Mouse (Mus musculus): ENCODE measurements around the gene Paqr7. TPM values are rescaled to one million over a fixed set of nuclear protein-coding genes. Genes with fewer than 3 reads are reported as not detected.

The Paqr7 gene
- polyA plus RNA-seq, 1 experiment from 2014 or later: 11.9 TPM

GRCm38 (mm10) chr4:134518541-134518940 is 22.0 kb downstream of the Paqr7 start:
- no peak overlapping the region for H3K4me3 ChIP-seq
- ATAC-seq (replicated peaks; ENCODE audit: insufficient number of reproducible peaks, insufficient read depth, low FRiP score, low read depth): no peak
- 92% methylated on average over 4 of the region's 4 CpGs for WGBS
- no peak overlapping the region for H3K27ac ChIP-seq
- peaks cover 5% of the 10 kb centered on the region; the same call in 1 of the 2 replicates for H3K36me3 ChIP-seq
- no peak overlapping the region for H3K4me2 ChIP-seq
- peaks cover 35% of the 10 kb centered on the region for H3K4me1 ChIP-seq (replicated peaks)
- H3K27me3 ChIP-seq: no peaks in the 10 kb centered on the region
- H3K9me3 ChIP-seq (replicated peaks): no peaks in the 10 kb centered on the region
- H3K9ac ChIP-seq: no peak overlapping the region

- H3K9ac ChIP-seq: no peak overlapping the region
- H3K27me3 ChIP-seq: no peaks in the 10 kb centered on the region
- peaks cover 31% of the 10 kb centered on the region for H3K4me1 ChIP-seq (replicated peaks)
- ATAC-seq (replicated peaks; ENCODE audit: insufficient number of reproducible peaks, insufficient read depth, low FRiP score, low read depth): no peak
- H3K4me3 ChIP-seq: no peak overlapping the region
- H3K4me2 ChIP-seq: no peak overlapping the region
- H3K36me3 ChIP-seq: peaks cover 11% of the 10 kb centered on the region
- no peaks in the 10 kb centered on the region for H3K9me3 ChIP-seq (replicated peaks)
- no peak overlapping the region for H3K27ac ChIP-seq
These were observed 22.8 kb downstream of the Paqr7 start for GRCm38 (mm10) chr4:134519281-134519680.

- H3K9ac ChIP-seq: no peak overlapping the region
- H3K4me2 ChIP-seq: no peak overlapping the region
- H3K4me3 ChIP-seq: no peak overlapping the region
- WGBS: 77% methylated on average over 4 of the region's 4 CpGs
- no peaks in the 10 kb centered on the region for H3K9me3 ChIP-seq (replicated peaks)
- 0 out of 2 replicates have a peak, but pooled peaks cover 1% of the 10 kb centered on the region for H3K4me1 ChIP-seq (replicated peaks)
- H3K27me3 ChIP-seq: no peaks in the 10 kb centered on the region
- no peak for ATAC-seq (replicated peaks; ENCODE audit: insufficient number of reproducible peaks, insufficient read depth, low FRiP score, low read depth)
- H3K27ac ChIP-seq: no peak overlapping the region
- peaks cover 49% of the 10 kb centered on the region for H3K36me3 ChIP-seq
These were observed 26.9 kb downstream of the Paqr7 start for GRCm38 (mm10) chr4:134523447-134523846.

GRCm38 (mm10) chr4:134525806-134526205 is 29.3 kb downstream of the Paqr7 start:
- Histone ChIP-seq H3K27ac (no peak overlapping the region), H3K4me3 (no peak overlapping the region), H3K9ac (no peak overlapping the region), H3K4me1 (replicated peaks) (no peaks in the 10 kb centered on the region), H3K36me3 (peaks cover 73% of the 10 kb centered on the region), H3K4me2 (no peak overlapping the region), H3K27me3 (no peaks in the 10 kb centered on the region), H3K9me3 (replicated peaks) (no peaks in the 10 kb centered on the region)
- WGBS: 81% methylated on average over 5 of the region's 5 CpGs
- ATAC-seq (replicated peaks; ENCODE audit: insufficient number of reproducible peaks, insufficient read depth, low FRiP score, low read depth): no peak

- no peaks in the 10 kb centered on the region for H3K27me3 ChIP-seq
- peaks cover 75% of the 10 kb centered on the region for H3K36me3 ChIP-seq
- ATAC-seq (replicated peaks; ENCODE audit: insufficient number of reproducible peaks, insufficient read depth, low FRiP score, low read depth): no peak
- H3K4me2 ChIP-seq: no peak overlapping the region
- 72% methylated on average over 5 of the region's 5 CpGs for WGBS
- H3K9ac ChIP-seq: no peak overlapping the region
- no peak overlapping the region for H3K4me3 ChIP-seq
- H3K27ac ChIP-seq: no peak overlapping the region
- H3K4me1 ChIP-seq (replicated peaks): no peaks in the 10 kb centered on the region
- H3K9me3 ChIP-seq (replicated peaks): no peaks in the 10 kb centered on the region
These were observed 29.7 kb downstream of the Paqr7 start for GRCm38 (mm10) chr4:134526220-134526619.

- H3K36me3 ChIP-seq: peaks cover 36% of the 10 kb centered on the region
- no peak overlapping the region for H3K9ac ChIP-seq
- H3K4me1 ChIP-seq (replicated peaks): peaks cover 30% of the 10 kb centered on the region
- no peak overlapping the region for H3K4me2 ChIP-seq
- no peak overlapping the region for H3K27ac ChIP-seq
- no peaks in the 10 kb centered on the region for H3K9me3 ChIP-seq (replicated peaks)
- H3K27me3 ChIP-seq: no peaks in the 10 kb centered on the region
- no peak overlapping the region for H3K4me3 ChIP-seq
- no peak for ATAC-seq (replicated peaks; ENCODE audit: insufficient number of reproducible peaks, insufficient read depth, low FRiP score, low read depth)
- 57% methylated on average over 4 of the region's 4 CpGs for WGBS
These were observed 36.4 kb downstream of the Paqr7 start for GRCm38 (mm10) chr4:134532928-134533327.

GRCm38 (mm10) chr4:134533421-134533820 is 36.9 kb downstream of the Paqr7 start:
- Histone ChIP-seq H3K27me3 (no peaks in the 10 kb centered on the region), H3K4me3 (peak overlapping the region; percentile 90; the same call in 1 of the 2 replicates), H3K36me3 (peaks cover 31% of the 10 kb centered on the region), H3K9ac (no peak overlapping the region), H3K4me1 (replicated peaks) (peaks cover 30% of the 10 kb centered on the region), H3K27ac (0 out of 2 replicates have a peak overlapping the region, but pooled peaks have one; percentile 94), H3K4me2 (peak overlapping the region; percentile 94), H3K9me3 (replicated peaks) (no peaks in the 10 kb centered on the region)
- ATAC-seq (replicated peaks; ENCODE audit: insufficient number of reproducible peaks, insufficient read depth, low FRiP score, low read depth): no peak
- WGBS: 76% methylated on average over 4 of the region's 4 CpGs

GRCm38 (mm10) chr4:134534124-134534886 is 37.8 kb downstream of the Paqr7 start:
- peak overlapping the region; percentile 85 for H3K9ac ChIP-seq
- peak overlapping the region; percentile 90 for H3K4me3 ChIP-seq
- H3K4me2 ChIP-seq: peak overlapping the region; percentile 94
- under 1% methylated on average over 57 of the region's 57 CpGs for WGBS
- H3K9me3 ChIP-seq (replicated peaks): no peaks in the 10 kb centered on the region
- peaks cover 25% of the 10 kb centered on the region for H3K36me3 ChIP-seq
- H3K27me3 ChIP-seq: no peaks in the 10 kb centered on the region
- H3K27ac ChIP-seq: peak overlapping the region; percentile 94
- ATAC-seq (replicated peaks; ENCODE audit: insufficient number of reproducible peaks, insufficient read depth, low FRiP score, low read depth): peak; percentile 2; the same call in 1 of the 2 replicates
- H3K4me1 ChIP-seq (replicated peaks): peaks cover 30% of the 10 kb centered on the region

- H3K9ac ChIP-seq: peak within 1 kb of the TSS; percentile 85
- H3K36me3 ChIP-seq: peaks cover 24% of the 10 kb centered on the region
- no peaks in the 10 kb centered on the region for H3K27me3 ChIP-seq
- no peaks in the 10 kb centered on the region for H3K9me3 ChIP-seq (replicated peaks)
- peak within 1 kb of the TSS; percentile 94 for H3K27ac ChIP-seq
- 1% methylated on average over 67 of the region's 71 CpGs for WGBS
- H3K4me3 ChIP-seq: peak within 1 kb of the TSS; percentile 90
- peak within 1 kb of the TSS; percentile 94 for H3K4me2 ChIP-seq
- peak; percentile 95 for ATAC-seq (replicated peaks; ENCODE audit: insufficient number of reproducible peaks, insufficient read depth, low FRiP score, low read depth)
- peaks cover 30% of the 10 kb centered on the region for H3K4me1 ChIP-seq (replicated peaks)
These were observed 38.7 kb downstream of the Paqr7 start, which contains the start of gene Mtfr1l for GRCm38 (mm10) chr4:134534932-134535786. Mtfr1l (minus strand) TSS chr4:134535387.

- Histone ChIP-seq H3K4me3 (peak overlapping the region; percentile 90), H3K27ac (peak overlapping the region; percentile 94), H3K4me1 (replicated peaks) (peaks cover 30% of the 10 kb centered on the region), H3K27me3 (no peaks in the 10 kb centered on the region), H3K9ac (peak overlapping the region; percentile 85), H3K4me2 (peak overlapping the region; percentile 94), H3K9me3 (replicated peaks) (no peaks in the 10 kb centered on the region), H3K36me3 (peaks cover 23% of the 10 kb centered on the region)
- ATAC-seq (replicated peaks; ENCODE audit: insufficient number of reproducible peaks, insufficient read depth, low FRiP score, low read depth): no peak
- 12% methylated on average over 8 of the region's 8 CpGs for WGBS
These were observed 39.3 kb downstream of the Paqr7 start for GRCm38 (mm10) chr4:134535787-134536151.

- H3K9me3 ChIP-seq (replicated peaks): no peaks in the 10 kb centered on the region
- WGBS: 72% methylated on average over 10 of the region's 10 CpGs
- H3K36me3 ChIP-seq: peaks cover 39% of the 10 kb centered on the region
- peaks cover 12% of the 10 kb centered on the region for H3K4me1 ChIP-seq (replicated peaks)
- no peak overlapping the region for H3K9ac ChIP-seq
- no peak overlapping the region for H3K4me2 ChIP-seq
- ATAC-seq (replicated peaks; ENCODE audit: insufficient number of reproducible peaks, insufficient read depth, low FRiP score, low read depth): no peak
- H3K27ac ChIP-seq: no peak overlapping the region
- no peaks in the 10 kb centered on the region for H3K27me3 ChIP-seq
- no peak overlapping the region for H3K4me3 ChIP-seq
These were observed 42.6 kb downstream of the Paqr7 start for GRCm38 (mm10) chr4:134538997-134539580.
